11 mouse cellular contexts compared by ENCODE assay signal in the genomic region with DNA sequence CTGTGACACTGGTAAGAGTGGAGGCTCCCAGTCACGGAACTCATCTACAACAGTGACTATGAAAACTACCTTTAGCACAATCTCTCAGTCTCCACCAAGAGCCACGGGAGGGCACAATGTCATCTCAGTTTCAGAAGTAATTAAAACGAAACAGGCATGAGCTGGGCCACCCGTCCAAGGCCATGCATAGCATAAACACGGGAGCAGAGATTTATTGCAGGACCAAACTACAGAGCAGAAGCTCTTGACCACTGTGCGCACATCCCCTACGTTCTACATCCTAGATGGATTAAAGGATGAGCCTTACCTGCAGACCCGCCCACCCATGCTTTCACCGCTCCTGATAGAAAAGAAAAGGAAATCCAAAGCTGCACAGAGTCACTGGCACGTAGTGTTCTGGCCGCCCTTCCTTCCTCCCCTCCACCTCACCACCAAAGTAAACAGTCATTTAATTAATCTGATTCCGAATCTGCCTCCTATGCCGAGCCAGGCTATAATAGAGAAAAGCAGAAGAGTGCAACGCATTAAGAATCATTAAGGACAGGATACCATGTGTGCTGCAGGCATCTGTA.
DNase-seq lines count a peak whose midpoint lies in the region; ATAC-seq and TF ChIP-seq lines count a peak whose summit lies in the region.
"Had no signal": no experiment of that assay in that cellular context is flagged by ENCODE, and none has a peak within 500 bp of the region (broad histone marks: within the 10 kb centered on the region; RNA-seq: fewer than 3 reads in every experiment).

No protein-coding gene starts in this region.

- H3K9me3 ChIP-seq in hindbrain, embryonic 14.5 days (ENCODE audit: control insufficient read depth, low read length): no peaks in the 10 kb centered on the region
- no peaks in the 10 kb centered on the region for H3K9me3 ChIP-seq in hindbrain, embryonic 10.5 days
- H3K9me3 ChIP-seq in heart, embryonic 11.5 days (replicated peaks; ENCODE audit: control insufficient read depth, low read length): no peaks in the 10 kb centered on the region
- H3K9me3 ChIP-seq in hindbrain, postnatal 0 days (ENCODE audit: low read length): no peaks in the 10 kb centered on the region
- H3K9me3 ChIP-seq: embryonic facial prominence, embryonic 15.5 days; neural tube, embryonic 13.5 days had no signal

- no peak overlapping the region for H3K9ac ChIP-seq in hindbrain, embryonic 14.5 days
- peak overlapping the region; percentile 56; the same call in 1 of the 2 replicates for H3K9ac ChIP-seq in heart, embryonic 11.5 days (ENCODE audit: low read depth, low read length)
- H3K9ac ChIP-seq in hindbrain, postnatal 0 days (replicated peaks; ENCODE audit: low read length): no peak overlapping the region
- H3K9ac ChIP-seq: embryonic facial prominence, embryonic 15.5 days; neural tube, embryonic 13.5 days had no signal

- H3K27me3 ChIP-seq in hindbrain, embryonic 14.5 days (ENCODE audit: control insufficient read depth, insufficient read depth, low read length): no peaks in the 10 kb centered on the region
- H3K27me3 ChIP-seq in hindbrain, embryonic 10.5 days (ENCODE audit: insufficient read depth, poor library complexity, severe bottlenecking): no peaks in the 10 kb centered on the region
- H3K27me3 ChIP-seq in heart, embryonic 11.5 days (ENCODE audit: control insufficient read depth, insufficient read depth, low read length): no peaks in the 10 kb centered on the region
- no peaks in the 10 kb centered on the region for H3K27me3 ChIP-seq in hindbrain, postnatal 0 days (ENCODE audit: insufficient read depth, low read length)
- H3K27me3 ChIP-seq: embryonic facial prominence, embryonic 15.5 days; neural tube, embryonic 13.5 days had no signal

- 75% methylated on average over 14 of the region's 14 CpGs for WGBS in hindbrain, embryonic 14.5 days
- 84% methylated on average over 14 of the region's 14 CpGs for WGBS in hindbrain, embryonic 10.5 days
- 53% methylated on average over 14 of the region's 14 CpGs for WGBS in heart, embryonic 11.5 days (ENCODE audit: insufficient replicate concordance)
- 75% methylated on average over 14 of the region's 14 CpGs for WGBS in hindbrain, postnatal 0 days

- DNase-seq in hindbrain, embryonic 14.5 days (ENCODE audit: low spot score): no peak
- DNase-seq in hindbrain, embryonic 10.5 days (ENCODE audit: low spot score): no peak
- DNase-seq in hindbrain, postnatal 0 days (ENCODE audit: low spot score): no peak
- peak; percentile 68 for DNase-seq in lung, postnatal 25 days (ENCODE audit: low spot score)
- no peak for DNase-seq in thymus, postnatal 25 days
- DNase-seq in thymus, adult 18-20 months: no peak
- DNase-seq in cerebellum, postnatal 10 days: no peak
- DNase-seq: gastrocnemius, postnatal 10 days had no signal

- H3K4me2 ChIP-seq in hindbrain, embryonic 14.5 days (replicated peaks): 0 out of 2 replicates have a peak overlapping the region, but pooled peaks have one; percentile 9
- H3K4me2 ChIP-seq in heart, embryonic 11.5 days: peak overlapping the region; percentile 37
- H3K4me2 ChIP-seq in hindbrain, postnatal 0 days (ENCODE audit: low read depth, low read length): peak overlapping the region; percentile 24
- H3K4me2 ChIP-seq: embryonic facial prominence, embryonic 15.5 days; neural tube, embryonic 13.5 days had no signal

- no peak for TF ChIP-seq CTCF in hindbrain, postnatal 0 days (IDR thresholded peaks at IDR 0.05; ENCODE audit: low read depth)

- no peak overlapping the region for H3K4me3 ChIP-seq in hindbrain, embryonic 14.5 days (replicated peaks; ENCODE audit: low read length)
- H3K4me3 ChIP-seq in hindbrain, embryonic 10.5 days: no peak overlapping the region
- H3K4me3 ChIP-seq in heart, embryonic 11.5 days (ENCODE audit: low read depth, low read length): no peak overlapping the region
- H3K4me3 ChIP-seq in hindbrain, postnatal 0 days (ENCODE audit: low read length): no peak overlapping the region
- H3K4me3 ChIP-seq: embryonic facial prominence, embryonic 15.5 days; neural tube, embryonic 13.5 days had no signal

- H3K27ac ChIP-seq in hindbrain, embryonic 14.5 days: no peak overlapping the region
- no peak overlapping the region for H3K27ac ChIP-seq in hindbrain, embryonic 10.5 days
- H3K27ac ChIP-seq in heart, embryonic 11.5 days (ENCODE audit: low read depth, low read length): peak overlapping the region; percentile 68
- H3K27ac ChIP-seq in hindbrain, postnatal 0 days: no peak overlapping the region
- H3K27ac ChIP-seq: embryonic facial prominence, embryonic 15.5 days; neural tube, embryonic 13.5 days had no signal

- no peaks in the 10 kb centered on the region for H3K36me3 ChIP-seq in hindbrain, embryonic 14.5 days (replicated peaks; ENCODE audit: control insufficient read depth, insufficient read depth)
- no peaks in the 10 kb centered on the region for H3K36me3 ChIP-seq in hindbrain, embryonic 10.5 days
- H3K36me3 ChIP-seq in heart, embryonic 11.5 days (ENCODE audit: control insufficient read depth, insufficient read depth, low read length): no peaks in the 10 kb centered on the region
- H3K36me3 ChIP-seq in hindbrain, postnatal 0 days (ENCODE audit: insufficient read depth, low read length): no peaks in the 10 kb centered on the region
- H3K36me3 ChIP-seq: embryonic facial prominence, embryonic 15.5 days; neural tube, embryonic 13.5 days had no signal

- H3K4me1 ChIP-seq in hindbrain, embryonic 14.5 days (replicated peaks; ENCODE audit: control insufficient read depth, insufficient read depth, low read length): peaks cover 16% of the 10 kb centered on the region; the same call in 1 of the 2 replicates
- H3K4me1 ChIP-seq in hindbrain, embryonic 10.5 days (replicated peaks): peaks cover 40% of the 10 kb centered on the region
- peaks cover 43% of the 10 kb centered on the region for H3K4me1 ChIP-seq in heart, embryonic 11.5 days (ENCODE audit: control insufficient read depth, insufficient read depth, low read length)
- H3K4me1 ChIP-seq in hindbrain, postnatal 0 days (ENCODE audit: insufficient read depth, low read length): no peaks in the 10 kb centered on the region

- no peak for ATAC-seq in hindbrain, embryonic 14.5 days (ENCODE audit: low FRiP score)
- ATAC-seq in heart, embryonic 11.5 days (replicated peaks; ENCODE audit: insufficient number of reproducible peaks, low FRiP score, low TSS enrichment): no peak
- ATAC-seq in hindbrain, postnatal 0 days: no peak
